Mouse (Mus musculus) ovary, postnatal 14 days (tissue): ENCODE results near the gene Slc7a1.

Source experiments
- DNase-seq: peaks from one replicate; pipeline ENCODE4 v3.0.0; 2022; ENCODE audit warnings: low spot score

The Slc7a1 gene

DNA sequence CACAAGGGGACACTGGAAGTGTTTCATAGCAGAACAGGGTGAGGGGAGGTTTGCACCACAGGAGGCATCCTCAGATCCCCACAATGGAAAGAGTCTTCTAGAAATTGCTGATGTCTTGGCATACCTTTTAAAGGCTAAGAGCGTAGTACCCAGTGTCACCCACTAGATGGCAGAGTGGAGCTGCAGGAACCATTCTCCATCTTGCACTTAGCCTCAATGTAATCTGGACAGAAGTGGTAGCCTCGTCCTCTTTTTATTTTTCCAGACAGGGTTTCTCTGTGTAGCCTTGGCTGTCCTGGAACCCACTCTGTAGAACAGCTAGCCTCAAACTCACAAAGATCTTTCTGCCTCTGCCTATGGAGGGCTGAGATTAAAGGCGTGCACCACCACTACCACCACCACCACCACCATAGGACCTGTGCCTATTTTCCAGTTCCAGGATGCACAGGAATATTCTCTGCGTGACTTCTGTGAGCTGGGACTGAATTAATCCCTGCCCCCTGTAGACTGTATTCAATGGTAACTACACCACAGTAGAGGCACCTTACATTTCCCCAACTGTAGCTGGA lies 74.3 kb downstream of the Slc7a1 start:
- peak; percentile 48 for DNase-seq

DNA sequence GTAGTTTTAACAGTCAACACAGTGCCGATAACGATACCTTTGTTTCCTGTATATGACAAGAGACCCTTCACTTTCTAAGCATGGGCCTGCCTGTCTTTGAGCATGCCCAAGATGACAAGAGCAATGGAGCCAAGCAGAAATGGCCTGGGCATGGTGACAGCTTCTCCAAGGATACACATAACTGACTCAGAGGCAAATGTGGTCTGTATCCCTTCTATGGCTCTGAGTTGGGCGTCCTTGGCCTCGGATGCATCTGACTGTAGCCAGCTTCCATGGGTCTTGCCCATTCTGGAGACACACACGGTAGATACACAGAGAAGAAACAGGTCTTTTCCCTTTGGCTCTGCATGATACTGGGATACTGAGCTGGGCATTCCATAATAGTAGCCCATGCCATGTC lies 84.8 kb downstream of the Slc7a1 start:
- no peak for DNase-seq

DNA sequence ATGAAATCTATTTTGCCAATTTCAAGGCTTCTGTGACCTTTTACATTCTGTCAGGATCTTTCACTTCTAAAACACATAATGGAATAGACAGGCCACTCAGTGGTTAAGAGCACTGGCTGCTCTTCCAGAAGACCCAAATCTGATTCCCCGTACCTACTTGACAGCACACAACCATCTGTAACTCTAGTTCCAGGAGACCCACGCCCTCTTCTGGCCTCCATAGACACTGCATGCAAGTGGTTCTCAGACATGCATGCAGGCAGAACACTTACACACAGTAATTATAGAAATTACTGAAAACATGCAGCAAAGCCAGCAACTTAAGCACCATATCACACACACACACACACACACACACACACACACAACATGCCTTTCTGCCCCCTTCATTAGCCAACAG lies 87.3 kb downstream of the Slc7a1 start:
- DNase-seq = no peak

DNA sequence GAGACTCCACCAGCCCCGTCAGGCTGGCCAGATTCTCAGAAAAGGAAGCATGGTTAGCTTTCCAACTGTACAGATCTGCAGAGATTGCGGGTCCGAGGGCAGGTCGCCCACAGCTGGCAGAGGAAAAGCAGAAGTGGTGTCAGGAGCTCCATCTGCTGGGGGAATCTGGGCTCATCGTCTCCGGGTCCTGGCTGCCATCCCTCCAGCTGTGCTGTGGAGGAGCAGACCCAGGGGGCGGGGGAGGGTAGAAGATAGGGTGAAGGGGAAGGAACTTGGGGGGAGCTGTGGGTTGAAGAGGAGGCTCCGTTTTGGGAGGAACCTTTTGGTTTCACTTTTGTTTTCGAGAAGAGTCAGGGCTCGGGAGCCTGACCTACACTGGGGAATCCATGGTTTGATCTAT lies 88.9 kb downstream of the Slc7a1 start:
- no peak for DNase-seq

DNA sequence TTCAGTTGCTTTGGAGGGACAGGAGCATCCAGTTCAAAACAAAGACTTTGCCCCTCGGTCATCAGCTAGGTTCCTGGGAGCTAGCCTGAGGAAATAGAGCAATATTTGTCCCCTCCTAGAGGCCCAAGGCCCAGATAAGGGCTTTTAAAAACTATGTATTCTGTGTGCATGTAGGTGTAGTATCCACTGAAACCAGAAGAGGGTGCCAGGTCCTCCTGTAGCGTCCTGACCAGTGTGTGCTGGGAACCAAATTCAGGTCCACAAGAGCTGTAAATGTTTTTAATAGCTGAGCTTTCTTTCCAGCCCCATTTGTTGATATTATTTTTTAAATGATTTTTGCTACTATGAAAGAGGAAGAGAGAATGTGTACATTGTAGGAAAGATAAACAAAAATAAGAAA lies 95.6 kb downstream of the Slc7a1 start:
- no peak for DNase-seq

DNA sequence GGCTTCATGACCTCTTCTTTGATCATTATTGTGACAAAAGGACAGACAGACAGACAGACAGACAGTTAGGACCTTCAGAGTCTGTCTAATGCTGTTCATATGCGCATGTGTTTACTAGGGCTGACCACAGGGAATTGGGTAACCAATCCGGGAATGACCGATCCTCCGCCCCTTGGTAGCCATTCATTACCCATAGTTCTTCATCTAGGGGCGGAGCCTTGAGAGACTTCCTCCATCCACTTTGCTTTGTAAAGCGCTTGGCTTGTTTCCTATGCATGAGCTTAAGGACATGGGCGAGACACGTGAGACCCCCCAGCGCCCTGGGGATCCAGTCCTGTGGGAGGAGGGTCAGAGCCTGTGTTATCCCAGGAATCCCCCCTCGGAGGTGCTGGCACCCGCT lies 96.7 kb downstream of the Slc7a1 start:
- no peak for DNase-seq

DNA sequence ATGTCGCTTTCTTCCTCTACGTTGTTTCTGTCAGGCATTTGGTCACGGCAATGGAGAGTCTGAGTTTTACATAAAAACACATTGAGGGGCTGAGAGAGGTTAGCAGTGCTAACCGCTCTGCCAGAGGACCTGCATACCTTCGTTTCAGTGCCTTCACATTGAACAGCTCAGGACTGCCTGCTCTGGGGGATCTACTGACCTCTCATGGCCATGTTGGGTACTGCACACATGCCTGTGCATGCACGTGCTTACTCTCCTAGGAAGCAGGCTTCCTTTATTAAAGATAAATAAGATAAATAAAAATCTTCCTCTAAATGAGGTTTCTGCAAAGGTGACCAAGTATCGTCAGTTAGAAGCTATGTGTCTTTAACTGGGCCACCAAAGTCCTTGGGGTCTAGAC lies 106.4 kb downstream of the Slc7a1 start:
- DNase-seq = no peak

DNA sequence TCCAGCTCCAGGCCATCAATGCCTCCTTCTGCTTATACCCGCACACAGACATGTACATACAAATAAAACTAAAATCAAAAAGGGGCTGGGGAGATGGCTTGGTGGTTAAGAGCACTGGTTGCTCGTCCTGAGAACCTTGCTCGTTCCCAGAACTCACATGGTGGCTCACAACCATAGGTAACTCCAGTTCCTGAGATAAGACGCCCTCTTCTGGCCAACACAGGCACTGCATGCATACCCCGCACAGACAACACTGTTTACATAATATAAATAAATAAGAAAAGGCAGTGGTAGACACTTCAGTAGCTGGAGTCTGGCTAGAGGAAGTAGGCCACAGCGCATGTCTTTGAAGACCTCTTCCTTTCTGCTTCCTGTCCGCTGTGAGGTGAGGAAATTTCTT lies 106.8 kb downstream of the Slc7a1 start:
- DNase-seq = no peak

DNA sequence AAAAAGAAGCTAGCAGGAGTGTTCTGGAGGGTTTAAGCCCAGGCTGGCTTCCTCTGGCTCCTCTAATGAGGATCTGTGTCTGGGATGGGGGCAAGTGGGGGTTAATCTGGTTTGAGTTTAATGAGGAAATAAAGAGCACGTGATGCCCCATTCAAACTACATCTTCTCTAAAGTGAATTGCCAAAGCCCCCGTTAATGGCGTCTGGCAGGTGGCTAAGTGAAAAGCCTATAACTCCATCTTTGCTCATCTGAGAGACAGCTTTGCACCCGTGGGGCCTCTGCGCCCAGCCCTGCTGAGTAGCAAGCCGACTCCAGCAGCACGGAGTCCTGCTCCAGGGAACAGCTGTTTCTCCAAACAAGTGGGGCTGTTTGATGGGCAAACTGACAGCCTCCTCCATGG lies 109.8 kb downstream of the Slc7a1 start:
- DNase-seq = no peak

DNA sequence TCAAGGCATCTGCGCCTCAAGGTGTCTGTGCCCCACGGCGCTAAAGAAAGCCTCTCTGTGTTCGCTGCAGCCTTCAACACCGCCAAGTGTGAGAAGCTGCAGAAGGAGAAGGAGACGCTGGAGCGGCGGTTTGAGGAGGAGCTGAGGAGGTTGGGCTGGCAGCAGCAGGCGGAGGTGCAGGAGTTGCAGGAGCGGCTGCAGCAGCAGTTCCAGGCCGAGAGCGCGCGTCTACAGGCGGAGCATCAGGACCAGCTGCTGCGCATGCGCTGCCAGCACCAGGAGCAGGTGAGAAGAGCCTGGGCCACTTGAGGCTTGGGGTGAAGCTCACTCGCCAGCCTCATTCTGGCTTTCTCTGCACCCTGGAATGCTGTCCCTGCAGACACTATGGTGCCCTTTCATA lies 110.9 kb downstream of the Slc7a1 start:
- no peak for DNase-seq

DNA sequence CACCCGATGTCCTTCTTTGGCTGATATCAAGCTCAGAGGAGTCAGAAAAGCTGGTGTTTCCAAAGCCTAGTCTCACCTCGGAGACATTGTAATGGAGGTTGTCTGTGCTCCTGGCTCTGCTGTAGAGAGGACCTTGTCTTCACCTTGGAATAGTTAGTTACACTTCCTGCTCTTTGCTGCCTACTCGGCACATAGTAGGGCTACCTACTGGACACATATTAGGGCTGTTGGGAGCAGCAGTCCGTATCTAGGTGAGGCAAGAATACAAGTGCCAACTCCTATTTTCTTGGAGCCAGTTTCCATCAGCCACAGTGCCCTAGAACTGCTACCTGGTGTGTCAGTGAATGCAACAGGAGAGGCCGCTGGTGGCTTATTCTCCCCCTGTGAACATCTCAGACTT lies 112.2 kb downstream of the Slc7a1 start:
- no peak for DNase-seq

DNA sequence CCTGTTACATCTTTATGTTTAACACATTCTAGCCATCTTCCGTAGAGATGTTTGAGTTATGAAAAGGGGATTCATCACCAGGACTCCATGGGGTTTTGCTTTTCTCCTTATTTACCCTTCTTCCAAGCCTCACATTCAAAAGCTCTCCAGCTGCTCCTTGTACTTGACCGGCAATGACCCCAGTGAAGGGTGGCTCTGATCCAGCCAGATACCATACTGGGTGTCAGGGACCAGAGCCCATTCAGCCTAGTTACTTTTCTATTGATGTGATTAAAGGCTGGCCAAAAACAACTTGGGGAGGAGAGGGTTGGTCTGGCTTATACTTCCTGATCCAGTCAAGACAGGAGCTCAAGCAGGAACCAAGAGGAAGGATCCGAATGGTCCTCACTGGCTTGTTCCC lies 116.1 kb downstream of the Slc7a1 start:
- no peak for DNase-seq

DNA sequence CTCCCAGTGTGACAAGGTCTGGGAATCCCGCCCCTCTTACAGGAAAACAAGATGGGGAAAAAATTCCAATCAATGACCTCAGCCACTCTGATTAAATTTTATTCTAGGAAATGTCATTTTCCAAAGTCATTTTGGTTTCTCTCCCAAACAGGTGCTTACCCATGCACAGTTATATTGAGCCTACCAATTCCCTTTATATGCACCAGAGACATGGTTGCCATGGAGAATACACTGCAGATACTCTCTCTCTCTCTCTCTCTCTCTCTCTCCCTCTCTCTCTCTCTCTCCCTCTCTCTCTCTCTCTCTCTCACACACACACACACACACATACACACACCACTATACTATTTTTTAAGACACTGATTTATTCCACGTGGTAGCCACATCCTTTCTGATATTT lies 116.5 kb downstream of the Slc7a1 start:
- no peak for DNase-seq

DNA sequence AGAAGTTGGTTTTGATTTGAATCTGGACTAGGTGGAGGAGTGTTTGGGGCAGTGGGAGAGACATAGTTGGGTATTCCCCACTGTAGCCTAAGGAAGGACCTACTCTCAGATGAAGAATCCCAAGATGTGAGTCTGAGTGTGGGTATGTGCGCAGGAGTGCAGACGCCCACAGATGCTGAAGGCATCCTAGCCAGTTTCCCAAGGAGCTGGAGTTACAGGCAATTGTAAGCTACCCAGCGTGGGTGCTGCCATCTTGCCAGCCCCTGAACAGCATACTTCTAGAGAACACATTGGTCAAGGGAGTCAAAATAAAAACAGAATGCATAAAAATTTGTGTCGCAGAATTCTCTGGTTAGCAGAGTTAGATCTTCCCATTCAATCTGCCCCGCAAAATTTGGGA lies 117.1 kb downstream of the Slc7a1 start:
- no peak for DNase-seq

DNA sequence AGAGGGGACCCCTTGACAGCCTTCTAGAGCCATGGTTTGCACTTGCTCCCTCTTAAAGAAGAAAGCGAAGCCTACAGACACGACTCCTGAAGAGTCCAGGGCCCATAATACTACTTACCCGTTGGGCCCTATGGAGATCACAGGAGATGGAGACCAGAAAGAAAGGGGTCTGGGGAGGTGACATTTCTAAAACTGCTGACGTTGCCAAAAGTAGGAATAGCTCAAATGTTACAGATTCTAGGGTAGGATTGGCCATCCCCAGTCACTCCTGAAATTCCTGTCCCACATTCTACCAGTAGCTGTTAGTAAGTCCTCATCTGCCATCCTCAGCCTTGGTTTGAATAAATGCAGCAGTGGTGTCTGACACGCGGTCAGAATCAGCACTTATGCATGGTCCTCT lies 117.6 kb downstream of the Slc7a1 start:
- DNase-seq = no peak

DNA sequence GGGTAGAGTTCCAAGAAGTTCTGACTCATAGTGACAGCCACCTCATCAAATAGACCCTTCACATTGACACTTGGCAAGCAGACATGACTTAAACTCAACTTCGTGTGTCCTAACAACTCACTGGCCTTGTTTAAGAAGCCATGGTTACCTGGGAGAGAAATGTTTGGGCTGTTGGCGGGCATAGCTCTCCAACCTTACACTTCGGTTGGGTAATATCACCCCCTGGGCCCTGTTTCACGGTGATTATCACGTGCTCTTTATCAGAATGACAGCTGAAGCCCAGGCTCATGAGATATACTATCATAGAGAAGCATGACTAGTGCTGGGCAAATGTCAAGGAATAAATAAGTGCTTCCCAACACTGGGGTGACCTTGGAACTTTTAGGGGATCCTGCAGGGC lies 119.4 kb downstream of the Slc7a1 start:
- no peak for DNase-seq

DNA sequence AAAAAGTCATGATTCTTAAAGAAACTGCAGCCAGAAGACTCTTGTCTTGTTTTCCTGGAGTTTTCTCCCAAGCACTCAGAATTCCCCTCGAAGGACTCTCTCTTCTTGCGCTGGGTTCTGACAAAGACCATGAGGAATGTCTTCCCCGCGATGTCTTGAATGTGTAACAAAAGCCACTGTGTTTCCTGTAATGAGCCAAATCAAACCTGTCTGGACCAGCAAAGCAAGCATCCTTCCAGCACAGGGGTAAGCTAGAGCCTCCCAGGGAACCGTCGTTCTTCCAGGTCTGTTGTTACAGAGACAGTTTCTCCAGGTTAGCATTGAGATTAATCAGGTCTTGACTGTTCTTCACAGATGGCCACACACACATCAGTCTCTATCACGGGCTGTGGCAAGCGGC lies 121.5 kb downstream of the Slc7a1 start:
- DNase-seq = no peak
